Mouse (Mus musculus): ENCODE results near the gene Mab21l1.
A peak's percentile ranks its signal among the peaks of the same experiment; 100 is the strongest.

Gene Mab21l1

GRCm38 (mm10) chr3:55782056-55782687, at the start of gene Mab21l1:
Gene Mab21l1 (plus strand): TSS chr3:55782510.
- DNase-seq (ENCODE audit: low spot score in 2 of 2) = peak; percentile 9 to 17

GRCm38 (mm10) chr3:55733665-55734064, 48.6 kb upstream of the Mab21l1 start:
- no peak for DNase-seq (ENCODE audit: low spot score in 2 of 2)

- no peak for DNase-seq (ENCODE audit: low spot score in 2 of 2)
These were observed 40.9 kb upstream of the Mab21l1 start for GRCm38 (mm10) chr3:55741428-55741827.

GRCm38 (mm10) chr3:55742218-55742617, 40.1 kb upstream of the Mab21l1 start:
- DNase-seq (ENCODE audit: low spot score in 2 of 2) = no peak

GRCm38 (mm10) chr3:55742654-55743053, 39.7 kb upstream of the Mab21l1 start:
- DNase-seq (ENCODE audit: low spot score in 2 of 2) = peak in 1 of 2 experiments; percentile 16

GRCm38 (mm10) chr3:55743885-55744284, 38.4 kb upstream of the Mab21l1 start:
- no peak for DNase-seq (ENCODE audit: low spot score in 2 of 2)

GRCm38 (mm10) chr3:55750445-55751065, 31.8 kb upstream of the Mab21l1 start:
- DNase-seq (ENCODE audit: low spot score in 2 of 2) = no peak

DNA sequence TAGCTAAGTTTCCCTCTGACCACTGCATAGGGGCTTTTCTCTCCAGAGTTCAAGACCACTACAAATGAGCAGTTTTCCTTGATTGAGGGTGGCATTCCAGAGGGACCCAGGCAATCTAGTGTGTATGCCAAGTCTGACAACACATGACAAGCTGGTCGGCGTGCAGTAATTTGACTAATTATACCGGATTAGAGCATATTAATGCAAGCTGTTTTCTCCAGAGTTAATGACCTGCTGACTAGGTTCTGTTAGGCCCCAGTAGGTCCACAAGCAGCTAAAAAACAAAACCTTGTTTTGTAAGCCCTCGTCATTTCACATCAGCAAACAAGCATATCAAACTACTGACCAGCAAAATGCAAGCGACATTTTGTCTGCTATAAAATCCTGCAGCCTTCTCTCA, 30.9 kb upstream of the Mab21l1 start:
- no peak for DNase-seq (ENCODE audit: low spot score in 2 of 2)

- no peak for DNase-seq (ENCODE audit: low spot score in 2 of 2)
These were observed 29.8 kb upstream of the Mab21l1 start for GRCm38 (mm10) chr3:55752558-55752957.

DNA sequence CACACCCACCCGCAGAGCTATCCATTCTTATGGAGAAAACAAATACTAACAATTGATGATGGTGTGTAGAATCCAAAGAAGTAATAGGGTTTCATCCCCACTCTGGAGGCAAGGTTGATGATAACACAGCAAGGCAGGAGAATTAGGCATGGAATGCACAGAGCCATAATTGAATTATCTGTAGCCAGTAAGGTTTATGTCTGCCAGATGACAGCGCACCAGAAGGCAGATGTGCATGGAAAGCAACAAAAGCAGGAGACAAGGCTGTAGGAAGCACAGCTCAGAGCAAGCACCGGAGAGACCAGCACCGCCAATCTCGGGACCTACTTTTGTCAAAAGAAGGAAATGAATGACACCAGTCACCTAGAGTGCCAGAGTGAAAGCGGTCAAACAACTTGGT, 28.4 kb upstream of the Mab21l1 start:
- no peak for DNase-seq (ENCODE audit: low spot score in 2 of 2)

DNA sequence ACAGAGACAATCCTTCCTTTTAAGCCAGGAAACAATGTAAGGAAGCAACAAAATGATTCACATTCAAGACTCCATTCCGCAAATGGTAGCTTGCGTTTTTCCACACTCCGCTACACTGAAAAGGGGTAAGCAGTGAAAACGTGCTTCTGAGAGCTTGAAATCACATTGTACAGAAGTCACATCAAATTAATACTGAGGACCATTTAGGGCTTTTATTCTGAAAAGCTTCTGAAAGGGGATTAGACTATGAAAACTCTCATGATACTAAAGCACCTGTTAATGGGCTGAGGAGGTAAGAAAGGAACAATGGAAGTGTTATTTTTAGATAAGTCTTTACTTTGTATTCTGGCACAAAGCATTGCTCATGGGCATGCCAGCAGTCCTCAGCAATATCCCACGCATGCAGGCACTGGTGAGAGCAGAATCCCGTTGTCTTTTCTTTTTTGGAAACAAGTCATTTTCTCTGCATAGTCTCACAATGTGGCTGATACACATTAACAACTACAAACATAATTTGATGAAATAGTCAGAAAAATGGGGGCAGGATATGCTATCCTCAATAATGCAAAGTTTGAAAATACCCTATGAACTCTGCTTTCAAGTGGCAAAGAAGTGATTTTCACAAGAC, 27.2 kb upstream of the Mab21l1 start:
- no peak for DNase-seq (ENCODE audit: low spot score in 2 of 2)

- DNase-seq (ENCODE audit: low spot score in 2 of 2) = no peak
These were observed 26.3 kb upstream of the Mab21l1 start for GRCm38 (mm10) chr3:55755805-55756601.

GRCm38 (mm10) chr3:55756602-55757190, 25.6 kb upstream of the Mab21l1 start:
- no peak for DNase-seq (ENCODE audit: low spot score in 2 of 2)

DNA sequence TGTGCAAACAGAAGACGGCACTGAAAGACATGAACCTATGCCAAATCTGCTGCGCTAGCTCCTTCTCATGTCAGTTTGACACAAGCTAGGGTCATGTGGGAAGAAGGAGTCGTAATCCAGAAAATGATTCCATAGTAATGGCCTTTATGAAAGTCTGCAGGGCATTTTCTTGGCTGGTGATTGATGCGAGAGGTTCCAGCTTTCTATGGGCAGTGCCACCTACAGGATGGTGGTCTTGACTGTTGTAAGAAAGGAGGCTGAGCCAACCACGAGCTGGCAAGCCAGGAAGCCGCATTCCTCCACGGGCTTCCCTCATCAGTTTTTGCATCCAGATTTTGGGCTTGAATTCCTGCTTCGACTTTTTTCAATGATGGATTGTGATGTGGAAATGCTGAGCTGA, 24.0 kb upstream of the Mab21l1 start:
- no peak for DNase-seq (ENCODE audit: low spot score in 2 of 2)

GRCm38 (mm10) chr3:55763591-55763990, 18.7 kb upstream of the Mab21l1 start:
- DNase-seq (ENCODE audit: low spot score in 2 of 2) = no peak

DNA sequence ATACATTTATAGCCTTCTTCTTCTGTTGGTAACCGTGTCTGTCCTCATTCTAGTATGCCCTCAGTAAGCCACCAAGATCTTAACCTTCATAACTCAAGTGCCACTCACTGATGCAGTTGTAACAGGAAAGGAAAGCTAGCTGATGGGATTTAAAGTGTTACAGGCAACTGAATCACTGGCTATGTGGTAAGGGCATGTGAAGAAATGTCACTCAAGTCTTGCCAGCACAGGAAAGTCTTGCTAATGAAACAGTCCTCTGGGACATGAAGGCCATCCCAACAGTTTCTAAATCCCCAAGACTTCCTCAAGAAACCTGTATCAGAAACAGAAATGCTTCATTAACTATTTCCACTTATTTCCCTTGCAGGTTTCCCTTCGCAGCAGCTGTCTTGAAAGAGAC, 13.7 kb upstream of the Mab21l1 start:
- no peak for DNase-seq (ENCODE audit: low spot score in 2 of 2)

GRCm38 (mm10) chr3:55769308-55769707, 13.0 kb upstream of the Mab21l1 start:
- DNase-seq (ENCODE audit: low spot score in 2 of 2) = no peak

GRCm38 (mm10) chr3:55774203-55774602, 8.1 kb upstream of the Mab21l1 start:
- DNase-seq (ENCODE audit: low spot score in 2 of 2) = no peak

DNA sequence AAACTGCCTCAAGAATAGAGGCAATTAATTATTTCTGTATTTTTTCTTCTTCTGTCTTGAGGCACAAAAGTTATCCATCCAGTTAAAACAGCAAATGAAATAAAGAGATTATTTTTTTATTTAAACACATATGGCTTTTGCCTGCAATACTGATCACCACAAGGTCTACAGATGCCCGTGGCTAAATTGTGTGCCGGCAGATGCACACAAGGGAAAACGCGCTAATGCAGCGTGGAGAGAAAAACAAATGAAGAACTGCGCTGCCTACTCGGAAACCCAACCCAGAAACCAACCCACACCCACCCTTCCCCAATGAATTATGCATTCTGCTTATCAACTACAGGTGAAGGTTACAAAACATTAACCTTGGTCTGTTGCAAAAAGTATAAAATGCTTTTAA, 7.1 kb upstream of the Mab21l1 start:
- no peak for DNase-seq (ENCODE audit: low spot score in 2 of 2)

DNA sequence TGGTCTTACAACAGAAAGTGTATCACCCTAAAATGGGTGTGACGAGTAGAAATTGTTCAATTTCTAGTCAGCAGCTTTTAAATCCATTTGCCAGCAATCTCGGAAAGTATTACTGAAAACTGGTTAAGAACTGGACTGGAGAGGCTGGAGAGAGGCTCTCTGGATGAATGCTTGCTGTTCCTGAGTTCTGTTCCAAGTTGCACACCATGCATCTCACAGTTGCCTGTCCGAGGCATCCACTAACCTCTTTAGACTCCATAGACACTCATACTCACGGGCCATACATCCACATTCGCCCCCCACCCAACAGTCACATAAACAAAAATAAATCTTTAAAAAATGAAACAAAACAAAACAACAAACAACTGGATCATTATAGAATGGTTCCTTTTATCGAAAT, 6.6 kb upstream of the Mab21l1 start:
- DNase-seq (ENCODE audit: low spot score in 2 of 2) = no peak

- no peak for DNase-seq (ENCODE audit: low spot score in 2 of 2)
These were observed 4.8 kb upstream of the Mab21l1 start for GRCm38 (mm10) chr3:55777501-55777900.

Data from heart, adult 9 months (tissue).